Mouse (Mus musculus) intestine, postnatal 0 days (tissue): ENCODE results near the gene Tvp23a. TPM values are rescaled to one million over a fixed set of nuclear protein-coding genes. Genes with fewer than 3 reads are reported as not detected.
A peak's percentile ranks its signal among the peaks of the same experiment; 100 is the strongest.

Experiments
- ATAC-seq: fragments of 200-750 bp; cut with Nextera tagmentation; 2 replicates; pipeline ENCODE4 v1.8.0; 2017; ENCODE audit warnings: mild to moderate bottlenecking, moderate TSS enrichment, moderate library complexity
- H3K27ac ChIP-seq: fragments of 300-500 bp; sonication (generic); 2 replicates; pipeline ENCODE4 v1.5.1; 2014; ENCODE audit warnings: mild to moderate bottlenecking, low read depth, low read length, moderate library complexity
- H3K27me3 ChIP-seq: fragments of 300-500 bp; sonication (generic); replicated peaks from 2 replicates; pipeline ENCODE4 v1.6.1; 2014; ENCODE audit warnings: low read length, mixed read lengths; ENCODE audit not compliant: control insufficient read depth, insufficient read depth
- H3K36me3 ChIP-seq: fragments of 300-500 bp; sonication (generic); 2 replicates; pipeline ENCODE4 v1.6.1; 2014; ENCODE audit warnings: mild to moderate bottlenecking, moderate library complexity; ENCODE audit not compliant: control insufficient read depth, insufficient read depth
- H3K4me1 ChIP-seq: fragments of 300-500 bp; sonication (generic); replicated peaks from 2 replicates; pipeline ENCODE4 v1.6.1; 2014; ENCODE audit warnings: antibody characterized with exemption, low read length, mixed read lengths; ENCODE audit not compliant: control insufficient read depth, insufficient read depth
- H3K4me2 ChIP-seq: fragments of 300-500 bp; sonication (generic); replicated peaks from 2 replicates; pipeline ENCODE4 v1.6.1; 2014; ENCODE audit warnings: low read depth, mild to moderate bottlenecking, moderate library complexity
- H3K4me3 ChIP-seq: fragments of 300-500 bp; sonication (generic); 2 replicates; pipeline ENCODE4 v1.5.1; 2014; ENCODE audit warnings: low read depth, low read length
- H3K9ac ChIP-seq: fragments of 300-500 bp; sonication (generic); 2 replicates; pipeline ENCODE4 v1.6.1; 2014; ENCODE audit warnings: mild to moderate bottlenecking, low read depth, low read length
- H3K9me3 ChIP-seq: fragments of 300-500 bp; sonication (generic); 2 replicates; pipeline ENCODE4 v1.6.1; 2016; ENCODE audit warnings: mixed run types; ENCODE audit not compliant: control insufficient read depth
- CTCF ChIP-seq: sonication (generic); IDR thresholded peaks from 2 replicates; pipeline ENCODE4 v1.5.1; 2016; ENCODE audit warnings: low read depth, mild to moderate bottlenecking, control low read depth, antibody characterized with exemption, moderate library complexity
- WGBS: fragments of 180-500 bp; shearing (Covaris S2); extraction: QIAGEN DNeasy Blood & Tissue Kit; methylation state at CpG from one replicate; pipeline ENCODE4 v1.1.7; 2014; 5-methylcytosine and 5-hydroxymethylcytosine counted together
- polyA plus RNA-seq: library from polyadenylated mRNA; unstranded; fragments of >200 nt; fragmentation: Nextera tagmentation; extraction: Ambion mirVana; gene quantifications from 2 replicates; pipeline ENCODE4 v1.2.1, GENCODE M21; 2015

Tvp23a gene
- polyA plus RNA-seq, 1 experiment from 2014 or later, result 1.9 TPM

- Histone ChIP-seq H3K9me3 (no peaks in the 10 kb centered on the region), H3K9ac (no peak overlapping the region), H3K4me3 (no peak overlapping the region), H3K36me3 (no peaks in the 10 kb centered on the region), H3K27me3 (no peaks in the 10 kb centered on the region), H3K27ac (no peak overlapping the region), H3K4me2 (no peak overlapping the region), H3K4me1 (peaks cover 3% of the 10 kb centered on the region; the same call in 1 of the 2 replicates)
- 78% methylated on average over 5 of the region's 5 CpGs for WGBS
- ATAC-seq, result no peak
- TF ChIP-seq CTCF, result no peak
Measured at GRCm38 (mm10) chr16:10438055-10438454, 9.1 kb downstream of the Tvp23a start.

- peaks cover 3% of the 10 kb centered on the region; the same call in 1 of the 2 replicates for H3K4me1 ChIP-seq
- H3K4me3 ChIP-seq, result no peak overlapping the region
- ATAC-seq, result peak; percentile 82
- H3K4me2 ChIP-seq, result no peak overlapping the region
- WGBS, result 57% methylated on average over 6 of the region's 6 CpGs
- no peaks in the 10 kb centered on the region for H3K36me3 ChIP-seq
- TF ChIP-seq CTCF, result no peak
- no peak overlapping the region for H3K9ac ChIP-seq
- no peaks in the 10 kb centered on the region for H3K9me3 ChIP-seq
- no peak overlapping the region for H3K27ac ChIP-seq
- no peaks in the 10 kb centered on the region for H3K27me3 ChIP-seq
Measured at GRCm38 (mm10) chr16:10436166-10436565, 11.0 kb downstream of the Tvp23a start.

GRCm38 (mm10) chr16:10433344-10433743 lies 13.8 kb downstream of the Tvp23a start:
- Histone ChIP-seq H3K4me3 (no peak overlapping the region), H3K36me3 (no peaks in the 10 kb centered on the region), H3K9me3 (no peaks in the 10 kb centered on the region), H3K27ac (no peak overlapping the region), H3K9ac (no peak overlapping the region), H3K4me2 (no peak overlapping the region), H3K27me3 (no peaks in the 10 kb centered on the region), H3K4me1 (peaks cover 3% of the 10 kb centered on the region; the same call in 1 of the 2 replicates)
- no peak for TF ChIP-seq CTCF
- 92% methylated on average over 5 of the region's 5 CpGs for WGBS
- no peak for ATAC-seq

GRCm38 (mm10) chr16:10432387-10432786 lies 14.8 kb downstream of the Tvp23a start:
- Histone ChIP-seq H3K9me3 (no peaks in the 10 kb centered on the region), H3K36me3 (no peaks in the 10 kb centered on the region), H3K4me3 (no peak overlapping the region), H3K27ac (no peak overlapping the region), H3K9ac (no peak overlapping the region), H3K4me2 (no peak overlapping the region), H3K27me3 (no peaks in the 10 kb centered on the region), H3K4me1 (peaks cover 3% of the 10 kb centered on the region; the same call in 1 of the 2 replicates)
- no peak for TF ChIP-seq CTCF
- ATAC-seq, result no peak
- 78% methylated on average over 4 of the region's 4 CpGs for WGBS

- peaks cover 3% of the 10 kb centered on the region; the same call in 1 of the 2 replicates for H3K4me1 ChIP-seq
- no peak for TF ChIP-seq CTCF
- H3K4me2 ChIP-seq, result no peak overlapping the region
- H3K36me3 ChIP-seq, result no peaks in the 10 kb centered on the region; the same call in 1 of the 2 replicates
- no peaks in the 10 kb centered on the region for H3K27me3 ChIP-seq
- H3K27ac ChIP-seq, result no peak overlapping the region
- no peak overlapping the region for H3K4me3 ChIP-seq
- no peaks in the 10 kb centered on the region for H3K9me3 ChIP-seq
- no peak for ATAC-seq
- 92% methylated on average over 1 of the region's 1 CpGs for WGBS
- no peak overlapping the region for H3K9ac ChIP-seq
Measured at GRCm38 (mm10) chr16:10431911-10432310, 15.3 kb downstream of the Tvp23a start.

- no peak overlapping the region for H3K27ac ChIP-seq
- H3K9ac ChIP-seq, result no peak overlapping the region
- WGBS, result 94% methylated on average over 9 of the region's 9 CpGs
- H3K9me3 ChIP-seq, result no peaks in the 10 kb centered on the region
- no peaks in the 10 kb centered on the region for H3K27me3 ChIP-seq
- H3K4me1 ChIP-seq, result no peaks in the 10 kb centered on the region
- no peak overlapping the region for H3K4me2 ChIP-seq
- H3K4me3 ChIP-seq, result no peak overlapping the region
- no peak for TF ChIP-seq CTCF
- peaks cover 86% of the 10 kb centered on the region for H3K36me3 ChIP-seq
- no peak for ATAC-seq
Measured at GRCm38 (mm10) chr16:10420447-10421054, 26.6 kb downstream of the Tvp23a start.
